Mouse (Mus musculus) E14TG2a.4 (cell line): Measurements from ENCODE around the gene Ppp2r2d.

Experiments used
- CTCF ChIP-seq: conservative IDR thresholded peaks from 2 replicates; pipeline ENCODE4 v1.5.1; 2014; ENCODE audit warnings: low read length
- NANOG ChIP-seq: IDR thresholded peaks from 2 replicates; pipeline ENCODE4 v1.6.1; 2014; ENCODE audit warnings: borderline replicate concordance, low read length, mixed read lengths
- POU5F1 ChIP-seq: IDR thresholded peaks from 2 replicates; pipeline ENCODE4 v1.6.1; 2014; ENCODE audit warnings: low read length, borderline replicate concordance

- TF ChIP-seq CTCF (no peak), POU5F1 (no peak), NANOG (no peak)
Observed at GRCm38 (mm10) chr7:138843421-138843820, 2.5 kb upstream of the Ppp2r2d start.
